Mouse (Mus musculus) kidney, adult 11 months (tissue): Measurements from ENCODE around the gene Zwilch.

ENCODE experiments used
- DNase-seq: peaks from one replicate; pipeline ENCODE4 v3.0.0; 2022

Gene Zwilch

GRCm38 (mm10) chr9:64098282-64098681 is 74.6 kb downstream of the Zwilch start:
- DNase-seq: no peak

GRCm38 (mm10) chr9:64094083-64094482 is 78.8 kb downstream of the Zwilch start:
- DNase-seq: peak; percentile 28

- DNase-seq: peak; percentile 70
Observed at GRCm38 (mm10) chr9:64089004-64089403, 83.9 kb downstream of the Zwilch start.

- DNase-seq: no peak
Observed at GRCm38 (mm10) chr9:64088346-64088745, 84.6 kb downstream of the Zwilch start.

- peak; percentile 71 for DNase-seq
Observed at GRCm38 (mm10) chr9:64087461-64088235, 85.3 kb downstream of the Zwilch start.
